ENCODE assay signal across 21 mouse cellular contexts in genomic region chr8:105468002-105468720, GRCm38 (mm10). TPM values are rescaled to one million over a fixed set of nuclear protein-coding genes. Genes with fewer than 3 reads are reported as not detected.
DNase-seq lines count a peak whose midpoint lies in the region; ATAC-seq and TF ChIP-seq lines count a peak whose summit lies in the region.
"Had no signal": no experiment of that assay in that cellular context is flagged by ENCODE, and none has a peak within 500 bp of the region (broad histone marks: within the 10 kb centered on the region; RNA-seq: fewer than 3 reads in every experiment).

No protein-coding gene starts in this region.

- no peak for TF ChIP-seq CTCF in cortical plate, adult 2 months (IDR thresholded peaks at IDR 0.05; ENCODE audit: extremely low read depth, insufficient read depth, low read length)
- no peak for TF ChIP-seq CTCF in hindbrain, postnatal 0 days (IDR thresholded peaks at IDR 0.05; ENCODE audit: low read depth)
- no peak for TF ChIP-seq CTCF in stomach, postnatal 0 days (IDR thresholded peaks at IDR 0.05; ENCODE audit: low read depth)

- peaks cover 26% of the 10 kb centered on the region for H3K36me3 ChIP-seq in midbrain, embryonic 10.5 days
- H3K36me3 ChIP-seq in midbrain, embryonic 16.5 days (ENCODE audit: control insufficient read depth, insufficient read depth, low read length): peaks cover 9% of the 10 kb centered on the region; the same call in 1 of the 2 replicates
- no peaks in the 10 kb centered on the region for H3K36me3 ChIP-seq in hindbrain, postnatal 0 days (ENCODE audit: insufficient read depth, low read length)
- peaks cover 4% of the 10 kb centered on the region; the same call in 1 of the 2 replicates for H3K36me3 ChIP-seq in stomach, postnatal 0 days (ENCODE audit: control insufficient read depth, insufficient read depth, low read length)
- H3K36me3 ChIP-seq: intestine, embryonic 15.5 days had no signal

- no peak for TF ChIP-seq POLR2A in cortical plate, adult 2 months (IDR thresholded peaks at IDR 0.05; ENCODE audit: extremely low read depth, insufficient read depth, low read length)

- peaks cover 27% of the 10 kb centered on the region for H3K27me3 ChIP-seq in midbrain, embryonic 10.5 days (ENCODE audit: low read depth, poor library complexity, severe bottlenecking)
- no peaks in the 10 kb centered on the region for H3K27me3 ChIP-seq in midbrain, embryonic 16.5 days (ENCODE audit: control insufficient read depth, insufficient read depth, low read depth, low read length)
- H3K27me3 ChIP-seq in hindbrain, postnatal 0 days (ENCODE audit: insufficient read depth, low read length): no peaks in the 10 kb centered on the region
- H3K27me3 ChIP-seq in stomach, postnatal 0 days (ENCODE audit: control insufficient read depth, insufficient read depth, low read length): no peaks in the 10 kb centered on the region
- H3K27me3 ChIP-seq: CH12.LX; intestine, embryonic 15.5 days had no signal

- DNase-seq in cerebellum, adult 11 months: peak; percentile 45
- DNase-seq in midbrain, embryonic 10.5 days (ENCODE audit: low spot score): no peak
- no peak for DNase-seq in hindbrain, postnatal 0 days (ENCODE audit: low spot score)
- no peak for DNase-seq in kidney, postnatal 36 days
- DNase-seq in stomach, postnatal 0 days (ENCODE audit: low spot score): no peak
- DNase-seq: adrenal gland, postnatal 36 days; lung, embryonic 14.5 days; thymus, postnatal 4 days had no signal

- peaks cover 67% of the 10 kb centered on the region for H3K4me1 ChIP-seq in midbrain, embryonic 10.5 days
- peaks cover 25% of the 10 kb centered on the region for H3K4me1 ChIP-seq in midbrain, embryonic 16.5 days (ENCODE audit: control insufficient read depth, insufficient read depth, low read length)
- peaks cover 13% of the 10 kb centered on the region for H3K4me1 ChIP-seq in cortical plate, adult 2 months (ENCODE audit: control insufficient read depth, insufficient read depth, low read length)
- H3K4me1 ChIP-seq in hindbrain, postnatal 0 days (ENCODE audit: insufficient read depth, low read length): peaks cover 34% of the 10 kb centered on the region
- H3K4me1 ChIP-seq in stomach, postnatal 0 days (replicated peaks; ENCODE audit: control insufficient read depth, insufficient read depth): 0 out of 2 replicates have a peak, but pooled peaks cover 2% of the 10 kb centered on the region

- H3K4me2 ChIP-seq in midbrain, embryonic 16.5 days (ENCODE audit: low read length): no peak overlapping the region
- no peak overlapping the region for H3K4me2 ChIP-seq in hindbrain, postnatal 0 days (ENCODE audit: low read depth, low read length)
- H3K4me2 ChIP-seq in stomach, postnatal 0 days (replicated peaks; ENCODE audit: low read depth): no peak overlapping the region
- H3K4me2 ChIP-seq: embryonic facial prominence, embryonic 13.5 days; intestine, embryonic 15.5 days; liver, embryonic 11.5 days; lung, embryonic 14.5 days had no signal

- TF ChIP-seq EP300 in stomach, postnatal 0 days (optimal IDR thresholded peaks at IDR 0.05): no peak

- ATAC-seq in cerebellum, adult (ENCODE audit: insufficient number of reproducible peaks, low FRiP score, low TSS enrichment): no peak
- ATAC-seq in midbrain, embryonic 16.5 days: no peak
- no peak for ATAC-seq in hindbrain, postnatal 0 days
- ATAC-seq in stomach, postnatal 0 days (ENCODE audit: low FRiP score, low TSS enrichment): no peak
- ATAC-seq: intestine, embryonic 15.5 days had no signal

- H3K4me3 ChIP-seq in midbrain, embryonic 10.5 days: no peak overlapping the region; the same call in 1 of the 2 replicates
- H3K4me3 ChIP-seq in midbrain, embryonic 16.5 days (ENCODE audit: low read depth, low read length): no peak overlapping the region
- H3K4me3 ChIP-seq in cortical plate, adult 2 months (ENCODE audit: insufficient read depth, low read length): no peak overlapping the region
- H3K4me3 ChIP-seq in hindbrain, postnatal 0 days (ENCODE audit: low read length): no peak overlapping the region
- H3K4me3 ChIP-seq in stomach, postnatal 0 days (ENCODE audit: low read depth, low read length): no peak overlapping the region
- H3K4me3 ChIP-seq: embryonic facial prominence, embryonic 13.5 days; intestine, embryonic 15.5 days had no signal

- no peaks in the 10 kb centered on the region for H3K9me3 ChIP-seq in midbrain, embryonic 10.5 days (replicated peaks)
- no peaks in the 10 kb centered on the region for H3K9me3 ChIP-seq in midbrain, embryonic 16.5 days (replicated peaks; ENCODE audit: control insufficient read depth, low read length, poor library complexity, severe bottlenecking)
- no peaks in the 10 kb centered on the region for H3K9me3 ChIP-seq in hindbrain, postnatal 0 days (ENCODE audit: low read length)
- H3K9me3 ChIP-seq in stomach, postnatal 0 days (ENCODE audit: control insufficient read depth, low read length): no peaks in the 10 kb centered on the region
- H3K9me3 ChIP-seq: embryonic facial prominence, embryonic 13.5 days; intestine, embryonic 15.5 days had no signal

- 93% methylated on average over 27 of the region's 27 CpGs for whole genome bisulfite sequencing in midbrain, embryonic 10.5 days
- WGBS in midbrain, embryonic 16.5 days: 91% methylated on average over 27 of the region's 27 CpGs
- 78% methylated on average over 27 of the region's 27 CpGs for WGBS in hindbrain, postnatal 0 days
- WGBS in stomach, postnatal 0 days: 91% methylated on average over 27 of the region's 27 CpGs

- H3K9ac ChIP-seq in midbrain, embryonic 16.5 days (ENCODE audit: low read depth, low read length): no peak overlapping the region
- no peak overlapping the region for H3K9ac ChIP-seq in hindbrain, postnatal 0 days (replicated peaks; ENCODE audit: low read length)
- no peak overlapping the region for H3K9ac ChIP-seq in stomach, postnatal 0 days (ENCODE audit: low read length)
- H3K9ac ChIP-seq: embryonic facial prominence, embryonic 13.5 days; intestine, embryonic 15.5 days; lung, embryonic 14.5 days had no signal

- peak overlapping the region; percentile 87 for H3K27ac ChIP-seq in midbrain, embryonic 10.5 days (replicated peaks)
- no peak overlapping the region for H3K27ac ChIP-seq in midbrain, embryonic 16.5 days (ENCODE audit: low read length)
- peak overlapping the region; percentile 36; the same call in 1 of the 2 replicates for H3K27ac ChIP-seq in cortical plate, adult 2 months (ENCODE audit: insufficient read depth, low read length)
- peak overlapping the region; percentile 81 for H3K27ac ChIP-seq in hindbrain, postnatal 0 days
- H3K27ac ChIP-seq in stomach, postnatal 0 days (replicated peaks): no peak overlapping the region
- H3K27ac ChIP-seq: embryonic facial prominence, embryonic 13.5 days; intestine, embryonic 15.5 days had no signal

RNA-seq across cellular contexts. Expression of gene Tppp3, which starts 3.2 kb away (rescaled TPM):
- 94.4 and 100.0 TPM in 2 replicates for polyA plus RNA-seq in midbrain, embryonic 10.5 days (2016; fragmentation: Nextera tagmentation; extraction: Ambion mirVana)
- 153 and 159 TPM in 2 replicates for polyA plus RNA-seq in midbrain, embryonic 16.5 days (2015; fragmentation: Nextera tagmentation; extraction: Ambion mirVana)
- 77.9 and 93.2 TPM in 2 replicates for polyA plus RNA-seq in cortical plate, adult 2 months (2012; rRNA removed)
- 106 and 108 TPM in 2 replicates for total RNA-seq in hindbrain, postnatal 0 days (2014; rRNA removed)
- polyA plus RNA-seq in hindbrain, postnatal 0 days (2015; fragmentation: Nextera tagmentation; extraction: Ambion mirVana): 197 and 201 TPM in 2 replicates
- polyA plus RNA-seq in stomach, postnatal 0 days (2015; fragmentation: Nextera tagmentation; extraction: Ambion mirVana): 89.9 and 99.8 TPM in 2 replicates

RNA-seq across cellular contexts. Expression of gene Zdhhc1, which starts 28.5 kb away (rescaled TPM):
- 18.6 and 24.0 TPM in 2 replicates for polyA plus RNA-seq in midbrain, embryonic 10.5 days (2016; fragmentation: Nextera tagmentation; extraction: Ambion mirVana)
- 33.6 and 38.4 TPM in 2 replicates for polyA plus RNA-seq in midbrain, embryonic 16.5 days (2015; fragmentation: Nextera tagmentation; extraction: Ambion mirVana)
- polyA plus RNA-seq in cortical plate, adult 2 months (2012; rRNA removed): 63.6 and 66.2 TPM in 2 replicates
- total RNA-seq in hindbrain, postnatal 0 days (2014; rRNA removed): 49.3 and 54.2 TPM in 2 replicates
- 31.3 and 34.7 TPM in 2 replicates for polyA plus RNA-seq in hindbrain, postnatal 0 days (2015; fragmentation: Nextera tagmentation; extraction: Ambion mirVana)
- 15.6 and 17.2 TPM in 2 replicates for polyA plus RNA-seq in stomach, postnatal 0 days (2015; fragmentation: Nextera tagmentation; extraction: Ambion mirVana)

RNA-seq across cellular contexts. Expression of gene Hsd11b2, which starts 50.4 kb away (rescaled TPM):
- polyA plus RNA-seq in midbrain, embryonic 10.5 days (2016; fragmentation: Nextera tagmentation; extraction: Ambion mirVana): 28.8 and 30.2 TPM in 2 replicates
- 2.7 and 3.6 TPM in 2 replicates for polyA plus RNA-seq in midbrain, embryonic 16.5 days (2015; fragmentation: Nextera tagmentation; extraction: Ambion mirVana)
- not detected in 2 replicates for polyA plus RNA-seq in cortical plate, adult 2 months (2012; rRNA removed)
- 6.1 and 9.9 TPM in 2 replicates for total RNA-seq in hindbrain, postnatal 0 days (2014; rRNA removed)
- polyA plus RNA-seq in hindbrain, postnatal 0 days (2015; fragmentation: Nextera tagmentation; extraction: Ambion mirVana): 6.3 and 7.4 TPM in 2 replicates
- polyA plus RNA-seq in stomach, postnatal 0 days (2015; fragmentation: Nextera tagmentation; extraction: Ambion mirVana): 2.5 and 2.8 TPM in 2 replicates
- total RNA-seq: CH12.LX; left cerebral cortex, postnatal 14 days had no signal

RNA-seq across cellular contexts. Expression of gene Lrrc36, which starts 54.8 kb away (rescaled TPM):
- polyA plus RNA-seq in midbrain, embryonic 10.5 days (2016; fragmentation: Nextera tagmentation; extraction: Ambion mirVana): 2.6 and 3.7 TPM in 2 replicates
- 0.85 and 0.89 TPM in 2 replicates for polyA plus RNA-seq in midbrain, embryonic 16.5 days (2015; fragmentation: Nextera tagmentation; extraction: Ambion mirVana)
- polyA plus RNA-seq in cortical plate, adult 2 months (2012; rRNA removed): 0.64 and 0.94 TPM in 2 replicates
- 0.68 and 1.7 TPM in 2 replicates for total RNA-seq in hindbrain, postnatal 0 days (2014; rRNA removed)
- 0.50 and 0.66 TPM in 2 replicates for polyA plus RNA-seq in hindbrain, postnatal 0 days (2015; fragmentation: Nextera tagmentation; extraction: Ambion mirVana)
- 0.08 and 0.19 TPM in 2 replicates for polyA plus RNA-seq in stomach, postnatal 0 days (2015; fragmentation: Nextera tagmentation; extraction: Ambion mirVana)
- polyA plus RNA-seq: embryonic facial prominence, embryonic 13.5 days had no signal

RNA-seq across cellular contexts. Expression of gene Kctd19, which starts 54.9 kb away (rescaled TPM):
- 0.07 TPM in 1 of 2 replicates, not detected in the other for polyA plus RNA-seq in midbrain, embryonic 10.5 days (2016; fragmentation: Nextera tagmentation; extraction: Ambion mirVana)
- polyA plus RNA-seq in midbrain, embryonic 16.5 days (2015; fragmentation: Nextera tagmentation; extraction: Ambion mirVana): not detected in 2 replicates
- not detected in 2 replicates for polyA plus RNA-seq in cortical plate, adult 2 months (2012; rRNA removed)
- 0.11 and 0.16 TPM in 2 replicates for total RNA-seq in hindbrain, postnatal 0 days (2014; rRNA removed)
- polyA plus RNA-seq in hindbrain, postnatal 0 days (2015; fragmentation: Nextera tagmentation; extraction: Ambion mirVana): 0.09 and 0.15 TPM in 2 replicates
- polyA plus RNA-seq in stomach, postnatal 0 days (2015; fragmentation: Nextera tagmentation; extraction: Ambion mirVana): not detected in 2 replicates
- total RNA-seq: adrenal gland, postnatal 36 days; heart, adult 18-20 months; left cerebral cortex, postnatal 14 days had no signal
- polyA plus RNA-seq: embryonic facial prominence, embryonic 13.5 days; forebrain, embryonic 11.5 days; heart, postnatal 0 days; intestine, embryonic 15.5 days; kidney, embryonic 16.5 days; liver, embryonic 11.5 days; stomach, embryonic 16.5 days had no signal

Comparison
In these comparisons a context has a peak if more than half of its experiments do, and no peak if none do; other contexts are left out.
1. H3K27ac ChIP-seq: peak in midbrain, embryonic 10.5 days (single experiment), cortical plate, adult 2 months (single experiment) and hindbrain, postnatal 0 days (single experiment); none in midbrain, embryonic 16.5 days (single experiment) and stomach, postnatal 0 days (single experiment).